Mouse (Mus musculus) stomach, postnatal 0 days (tissue): ENCODE data around the gene Lalba. TPM values are rescaled to one million over a fixed set of nuclear protein-coding genes. Genes with fewer than 3 reads are reported as not detected.
"Not testable (repeated sequence)": the region's sequence is repeated elsewhere in the genome, so short reads cannot be mapped to it uniquely, and the experiment has no call there.

Experiments
- ATAC-seq: fragments of 200-750 bp; cut with Nextera tagmentation; 2 replicates; pipeline ENCODE4 v1.8.0; 2017; ENCODE audit not compliant: low FRiP score, low TSS enrichment
- DNase-seq: peaks from one replicate; pipeline ENCODE4 v3.0.0-alpha.2; 2016; ENCODE audit warnings: low spot score
- H3K27ac ChIP-seq: fragments of 300-500 bp; sonication (generic); replicated peaks from 2 replicates; pipeline ENCODE4 v1.5.1; 2014; ENCODE audit warnings: mild to moderate bottlenecking, control low read depth
- H3K27me3 ChIP-seq: fragments of 300-500 bp; sonication (generic); 2 replicates; pipeline ENCODE4 v1.6.1; 2014; ENCODE audit warnings: low read length; ENCODE audit not compliant: control insufficient read depth, insufficient read depth
- H3K36me3 ChIP-seq: fragments of 300-500 bp; sonication (generic); 2 replicates; pipeline ENCODE4 v1.6.1; 2014; ENCODE audit warnings: low read length, mixed read lengths; ENCODE audit not compliant: control insufficient read depth, insufficient read depth
- H3K4me1 ChIP-seq: fragments of 300-500 bp; sonication (generic); replicated peaks from 2 replicates; pipeline ENCODE4 v1.6.1; 2014; ENCODE audit warnings: antibody characterized with exemption; ENCODE audit not compliant: control insufficient read depth, insufficient read depth
- H3K4me2 ChIP-seq: fragments of 300-500 bp; sonication (generic); replicated peaks from 2 replicates; pipeline ENCODE4 v1.6.1; 2014; ENCODE audit warnings: low read depth, mild to moderate bottlenecking, control low read depth, moderate library complexity
- H3K4me3 ChIP-seq: fragments of 300-500 bp; sonication (generic); 2 replicates; pipeline ENCODE4 v1.5.1; 2014; ENCODE audit warnings: low read depth, low read length, control low read depth
- H3K9ac ChIP-seq: fragments of 300-500 bp; sonication (generic); 2 replicates; pipeline ENCODE4 v1.6.1; 2014; ENCODE audit warnings: mild to moderate bottlenecking, low read length, control low read depth, mixed read lengths
- H3K9me3 ChIP-seq: fragments of 300-500 bp; sonication (generic); 2 replicates; pipeline ENCODE4 v1.6.1; 2016; ENCODE audit warnings: low read length; ENCODE audit not compliant: control insufficient read depth
- CTCF ChIP-seq: IDR thresholded peaks from 2 replicates; pipeline ENCODE4 v1.5.1; 2016; ENCODE audit warnings: antibody characterized with exemption, low read depth, mild to moderate bottlenecking, moderate library complexity
- EP300 ChIP-seq: optimal IDR thresholded peaks from 2 replicates; pipeline ENCODE3; 2016; ENCODE audit warnings: antibody characterized with exemption
- WGBS: fragments of 180-500 bp; shearing (Covaris S2); extraction: QIAGEN DNeasy Blood & Tissue Kit; methylation state at CpG from one replicate; pipeline ENCODE4 v1.1.7; 2014; 5-methylcytosine and 5-hydroxymethylcytosine counted together
- polyA plus RNA-seq: library from polyadenylated mRNA; unstranded; fragments of >200 nt; fragmentation: Nextera tagmentation; extraction: Ambion mirVana; gene quantifications from 2 replicates; pipeline ENCODE4 v1.2.1, GENCODE M21; 2015

Lalba gene
- polyA plus RNA-seq, 1 experiment from 2014 or later: 0.42 TPM

DNA sequence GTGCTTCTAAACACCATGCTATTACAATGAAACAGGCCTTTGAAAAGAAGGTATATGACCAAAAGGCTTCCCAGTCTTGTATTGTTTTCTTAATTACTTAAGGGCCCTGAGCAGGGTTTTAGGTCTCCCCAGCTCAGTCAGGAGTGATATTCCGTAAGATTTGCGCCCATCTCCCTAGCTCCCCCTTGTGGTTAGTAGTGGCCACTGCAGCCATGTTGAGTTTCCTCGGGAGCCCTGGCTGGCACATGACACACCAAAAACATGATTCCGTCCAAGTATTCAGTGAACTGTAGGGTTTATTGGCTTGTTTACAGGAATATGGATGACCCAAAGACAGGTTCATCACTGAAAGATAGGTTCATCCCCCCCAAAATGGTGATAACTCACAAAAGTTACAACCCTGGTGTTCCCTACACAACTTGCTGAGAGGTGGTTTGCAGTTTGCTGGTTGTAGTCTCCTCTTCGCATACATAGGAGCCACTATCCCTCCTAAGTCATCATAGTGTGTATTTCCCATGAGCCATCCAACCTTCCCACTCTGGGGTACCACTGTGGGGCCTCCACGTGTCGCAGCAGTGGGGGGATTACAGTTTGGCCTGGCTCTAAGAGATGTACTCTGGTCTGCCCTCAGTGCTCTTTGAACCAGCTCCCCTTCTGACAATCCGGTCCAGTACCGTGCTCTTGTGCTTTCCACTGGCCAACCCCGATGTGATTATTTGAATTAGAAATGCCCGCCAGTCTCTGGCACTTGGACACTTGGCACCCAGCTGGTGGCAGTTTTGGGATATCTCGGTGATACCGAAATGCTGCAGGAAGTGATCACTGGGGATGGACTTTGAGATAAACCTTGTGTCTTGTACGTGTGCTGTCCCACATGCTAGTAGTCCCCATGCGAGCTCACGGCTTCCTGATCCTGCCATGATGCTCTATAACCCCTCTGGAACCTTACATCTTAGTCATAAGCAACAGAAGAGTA lies 35.1 kb upstream of the Lalba start:
- 69% methylated on average over 16 of the region's 16 CpGs for WGBS
- Histone ChIP-seq H3K36me3 (peaks cover 16% of the 10 kb centered on the region), H3K4me1 (no peaks in the 10 kb centered on the region), H3K4me3 (no peak overlapping the region), H3K9me3 (no peaks in the 10 kb centered on the region), H3K4me2 (no peak overlapping the region), H3K27me3 (no peaks in the 10 kb centered on the region), H3K27ac (no peak overlapping the region), H3K9ac (no peak overlapping the region)
- DNase-seq (peak; percentile 64), ATAC-seq (no peak)
- TF ChIP-seq EP300: no peak
- peak; percentile 96 for TF ChIP-seq CTCF

DNA sequence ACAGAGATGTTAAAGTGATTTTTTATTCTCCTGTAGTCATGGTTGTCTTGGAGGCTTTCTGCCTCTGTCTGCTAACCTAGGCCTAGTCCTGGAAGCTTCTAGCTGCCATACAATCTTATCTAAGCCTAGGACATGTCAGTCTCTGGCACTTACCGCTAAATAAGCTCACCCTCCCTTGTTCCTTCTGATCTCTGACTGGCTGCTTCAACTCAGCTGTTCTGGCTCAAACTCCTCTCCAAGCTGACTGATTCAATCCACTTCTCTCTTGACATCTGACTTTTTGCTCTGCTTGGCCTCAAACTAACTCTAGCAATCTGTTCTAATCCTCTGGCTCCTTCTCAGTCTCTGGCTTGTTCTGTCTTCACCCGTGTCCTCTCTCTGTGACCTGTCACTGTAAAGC lies 32.3 kb upstream of the Lalba start:
- not testable (repeated sequence) for ATAC-seq, H3K27ac ChIP-seq, H3K4me3 ChIP-seq, H3K4me2 ChIP-seq, H3K9ac ChIP-seq, H3K4me1 ChIP-seq, H3K9me3 ChIP-seq, H3K36me3 ChIP-seq, DNase-seq, H3K27me3 ChIP-seq
- WGBS: 77% methylated on average over 2 of the region's 2 CpGs

DNA sequence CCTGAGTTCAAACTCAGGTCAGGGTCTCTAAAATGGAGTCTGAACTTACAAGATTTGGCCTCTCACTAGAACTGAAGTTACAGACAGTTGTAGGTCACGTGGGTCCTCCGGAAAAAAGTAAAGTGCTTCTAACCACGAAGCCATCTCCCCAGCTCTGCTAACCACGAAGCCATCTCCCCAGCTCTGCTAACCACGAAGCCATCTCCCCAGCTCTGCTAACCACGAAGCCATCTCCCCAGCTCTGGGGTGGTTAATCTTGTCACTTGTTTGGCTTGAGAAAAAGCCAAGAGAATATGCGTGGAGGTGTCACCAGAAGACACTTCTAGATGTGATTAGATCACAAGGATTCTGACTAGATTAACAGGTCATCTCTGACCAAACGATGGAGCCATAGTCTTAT lies 31.6 kb upstream of the Lalba start:
- H3K27me3 ChIP-seq: no peaks in the 10 kb centered on the region
- WGBS: 84% methylated on average over 8 of the region's 8 CpGs
- no peak overlapping the region for H3K27ac ChIP-seq
- no peak overlapping the region for H3K9ac ChIP-seq
- no peaks in the 10 kb centered on the region for H3K9me3 ChIP-seq
- no peaks in the 10 kb centered on the region for H3K4me1 ChIP-seq
- ATAC-seq: no peak
- H3K4me2 ChIP-seq: no peak overlapping the region
- no peak for DNase-seq
- no peak overlapping the region for H3K4me3 ChIP-seq
- H3K36me3 ChIP-seq: peaks cover 5% of the 10 kb centered on the region; the same call in 1 of the 2 replicates
- TF ChIP-seq CTCF (no peak), EP300 (no peak)

DNA sequence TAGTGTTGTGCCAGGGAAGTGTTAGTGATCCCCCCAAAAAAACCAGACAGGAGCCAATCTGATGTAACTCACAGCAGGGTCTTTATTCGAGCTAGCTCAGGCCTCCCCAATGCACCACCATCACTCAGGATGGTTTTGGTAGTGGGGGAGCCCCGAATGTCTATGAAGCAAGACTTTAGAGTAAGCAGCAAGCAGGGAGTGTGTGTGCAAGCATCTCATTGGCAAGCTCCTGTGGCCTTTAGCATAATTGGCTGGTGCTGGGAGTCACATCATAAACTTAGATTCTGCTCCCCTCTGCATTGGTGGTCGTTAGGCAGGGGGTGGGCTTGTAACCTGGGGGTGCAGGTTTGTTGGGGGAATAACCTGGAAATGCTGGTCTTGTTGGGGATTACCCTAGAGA lies 31.2 kb upstream of the Lalba start:
- H3K27me3 ChIP-seq, H3K36me3 ChIP-seq: not testable (repeated sequence)

DNA sequence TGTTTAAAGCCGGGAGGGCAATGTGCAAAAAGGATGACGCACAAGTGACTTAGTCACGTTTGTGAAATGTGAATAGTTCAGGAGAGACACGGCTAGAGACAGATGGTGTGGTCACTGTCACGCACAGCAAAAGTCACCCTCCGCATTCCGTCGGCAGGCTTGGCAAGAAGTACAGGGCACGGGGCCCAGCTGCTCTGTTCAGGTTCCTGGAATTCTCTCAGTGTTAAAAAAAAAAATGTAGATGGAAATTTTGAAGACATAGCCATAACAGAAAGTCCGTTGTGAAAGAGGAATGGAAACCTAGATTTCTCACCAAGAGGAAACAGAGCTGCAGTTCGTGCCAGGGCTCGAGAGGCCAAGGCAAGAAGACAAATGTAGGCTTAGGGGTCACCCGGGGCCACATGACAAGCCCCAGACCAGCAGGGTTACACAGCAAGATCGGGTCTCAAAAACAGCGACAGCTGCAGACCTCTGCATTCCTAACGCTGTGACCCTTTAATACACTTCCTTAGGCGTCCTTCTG lies 30.3 kb upstream of the Lalba start:
- DNase-seq (no peak), ATAC-seq (peak; percentile 45; the same call in 1 of the 2 replicates)
- Histone ChIP-seq H3K27me3 (no peaks in the 10 kb centered on the region), H3K4me3 (no peak overlapping the region), H3K27ac (peak overlapping the region; percentile 58; the same call in 1 of the 2 replicates), H3K4me1 (no peaks in the 10 kb centered on the region), H3K36me3 (no peaks in the 10 kb centered on the region), H3K9ac (no peak overlapping the region), H3K9me3 (no peaks in the 10 kb centered on the region), H3K4me2 (peak overlapping the region; percentile 18; the same call in 1 of the 2 replicates)
- WGBS: 26% methylated on average over 17 of the region's 17 CpGs
- TF ChIP-seq EP300: no peak
- TF ChIP-seq CTCF: no peak

More for the DNA sequence above, 31.2 kb upstream of the Lalba start:
- H3K27ac ChIP-seq, H3K4me2 ChIP-seq, H3K9ac ChIP-seq, ATAC-seq, H3K4me1 ChIP-seq, DNase-seq, H3K4me3 ChIP-seq, H3K9me3 ChIP-seq: not testable (repeated sequence)
- WGBS: 58% methylated on average over 3 of the region's 3 CpGs

DNA sequence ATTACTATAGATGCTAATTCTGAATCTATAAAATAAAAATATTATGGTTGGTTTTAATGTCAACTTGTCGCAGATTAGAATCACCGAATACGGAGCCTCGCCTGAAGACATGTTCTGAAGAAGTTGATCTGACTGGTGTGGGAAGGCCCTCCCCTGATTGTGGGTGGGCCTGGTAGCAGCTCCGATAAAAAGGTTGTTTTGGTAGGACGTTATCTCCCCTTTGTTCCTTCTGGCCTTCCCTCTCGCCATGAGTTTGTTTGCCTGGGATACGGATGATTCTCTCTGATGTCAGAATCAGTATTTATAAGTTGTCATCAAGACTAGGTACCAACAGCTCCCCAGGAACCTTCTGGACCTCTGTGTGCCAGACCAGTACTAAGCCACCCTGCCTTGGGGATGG lies 29.7 kb upstream of the Lalba start:
- H3K27ac ChIP-seq: no peak overlapping the region
- H3K36me3 ChIP-seq: no peaks in the 10 kb centered on the region
- ATAC-seq: no peak
- no peak overlapping the region for H3K9ac ChIP-seq
- WGBS: 64% methylated on average over 8 of the region's 8 CpGs
- no peak overlapping the region for H3K4me2 ChIP-seq
- H3K27me3 ChIP-seq: no peaks in the 10 kb centered on the region
- no peaks in the 10 kb centered on the region for H3K9me3 ChIP-seq
- H3K4me1 ChIP-seq: no peaks in the 10 kb centered on the region
- H3K4me3 ChIP-seq: no peak overlapping the region
- DNase-seq: no peak
- TF ChIP-seq CTCF: no peak
- no peak for TF ChIP-seq EP300
